Mouse (Mus musculus): ENCODE results near the gene Pld6.

Gene Pld6

DNA sequence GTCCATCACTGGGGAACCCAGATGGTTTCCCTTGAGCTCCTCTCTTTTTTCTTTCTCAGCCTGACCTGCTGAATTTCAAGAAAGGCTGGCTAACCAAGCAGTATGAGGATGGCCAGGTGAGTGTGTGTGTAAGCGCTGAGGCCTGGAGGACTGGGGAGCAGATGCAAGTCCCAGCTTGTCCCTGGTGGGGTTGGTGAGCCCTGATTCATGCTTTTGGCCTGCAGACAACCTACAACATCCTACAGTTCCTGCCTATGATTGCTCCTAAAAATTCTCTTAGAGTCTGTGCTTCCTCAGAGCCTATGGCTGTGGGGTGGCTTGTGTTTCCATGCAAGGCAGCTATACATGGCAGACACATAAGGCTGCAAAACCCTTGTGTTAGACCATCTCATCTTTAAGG, 43.7 kb downstream of the Pld6 start:
- no peak for DNase-seq

DNA sequence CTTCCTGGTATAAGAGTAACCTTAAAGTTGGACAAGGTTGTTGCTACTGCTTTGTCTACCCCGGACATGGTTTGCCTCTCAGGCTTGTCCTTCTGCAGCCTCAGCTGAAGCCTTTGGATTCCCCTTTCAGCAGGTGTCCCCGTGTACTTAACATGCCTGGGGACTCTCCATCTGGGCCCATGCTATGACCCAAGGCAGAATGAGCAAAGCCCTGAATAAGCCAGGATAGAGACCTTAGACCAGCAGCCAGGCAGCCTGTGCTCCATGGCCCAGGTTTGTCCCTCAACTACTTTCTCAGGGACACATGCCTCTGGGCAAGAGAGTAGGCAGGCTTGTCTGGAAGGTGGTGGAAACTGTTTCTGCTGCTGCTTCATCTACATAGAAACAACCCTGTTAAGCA, 44.1 kb downstream of the Pld6 start:
- DNase-seq, result peak; percentile 36 to 52

DNA sequence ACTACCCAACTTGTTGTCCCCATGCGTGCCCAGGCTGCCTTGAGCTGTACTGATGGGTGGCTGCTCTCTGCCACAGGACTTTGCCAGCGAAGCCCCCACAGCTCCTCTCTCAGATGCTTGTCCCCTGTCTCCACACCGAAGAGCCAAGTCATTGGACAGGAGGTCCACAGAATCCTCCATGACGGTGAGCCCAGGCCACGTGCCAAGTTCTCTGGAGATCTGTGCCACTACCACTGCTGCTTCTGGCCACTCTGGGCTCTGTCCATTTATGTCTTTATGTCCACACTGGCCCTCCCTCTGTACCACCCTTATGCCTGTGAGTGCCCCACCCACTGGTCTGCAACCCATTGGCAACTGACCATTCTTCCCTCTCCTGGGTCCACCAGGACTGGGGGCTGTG, 45.5 kb downstream of the Pld6 start:
- DNase-seq, result peak in 1 of 2 experiments; percentile 34

DNA sequence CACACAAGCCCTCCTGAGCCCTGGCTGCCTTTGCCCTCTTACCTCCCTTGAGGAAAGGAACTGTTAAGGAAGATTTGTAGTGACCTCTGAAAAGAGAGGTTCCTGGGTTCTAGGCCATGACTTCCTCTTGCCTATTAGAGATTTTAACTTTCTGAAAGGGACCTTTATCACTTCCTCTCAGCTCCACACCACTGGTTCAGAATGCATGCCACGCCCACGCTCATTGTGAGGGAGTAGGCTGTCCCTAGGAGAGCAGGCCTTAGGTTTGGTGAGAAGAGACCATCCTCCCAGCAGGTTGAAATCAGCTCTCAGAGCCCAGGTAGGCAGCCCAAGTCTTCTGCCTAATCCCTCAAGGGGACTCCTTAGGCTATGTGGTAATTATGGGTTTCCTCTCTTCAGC, 47.4 kb downstream of the Pld6 start:
- DNase-seq, result no peak

DNA sequence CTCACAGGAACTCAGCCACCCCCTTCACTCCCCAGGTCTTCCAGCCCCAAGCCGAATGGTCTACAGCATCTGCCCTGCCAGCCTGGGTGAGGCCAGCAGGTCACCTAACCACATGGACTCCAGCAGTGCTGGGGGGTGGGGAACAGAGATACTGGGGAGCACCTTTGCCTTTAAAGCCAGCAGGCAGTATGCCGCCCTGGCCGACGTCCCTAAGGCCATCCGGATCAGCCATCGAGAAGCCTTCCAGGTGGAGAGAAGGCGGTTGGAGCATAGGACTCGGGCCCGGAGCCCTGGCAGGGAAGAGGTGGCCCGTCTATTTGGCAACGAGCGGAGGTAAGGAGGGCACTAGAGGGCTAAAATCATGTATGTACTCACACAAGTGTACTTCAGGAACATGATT, 50.2 kb downstream of the Pld6 start:
- peak; percentile 46 to 53 for DNase-seq

DNA sequence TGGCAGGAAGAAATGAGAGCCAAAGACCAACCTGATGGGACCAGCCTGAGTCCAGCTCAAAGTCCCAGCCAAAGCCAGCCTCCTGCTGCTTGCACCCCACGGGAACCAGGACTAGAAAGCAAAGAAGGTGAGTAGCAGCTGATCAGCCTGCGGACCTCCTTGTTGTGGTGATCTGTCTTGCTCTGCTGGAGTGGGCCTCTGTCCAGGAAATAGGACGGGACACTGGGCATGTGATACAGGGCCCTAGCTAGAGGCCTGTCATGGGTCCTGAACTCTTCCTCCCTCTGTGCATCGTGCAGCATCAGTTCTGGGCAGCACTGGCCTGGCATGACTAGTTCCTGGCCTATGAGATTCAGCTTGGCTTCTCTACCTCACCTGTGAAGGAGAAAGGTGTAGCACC, 51.5 kb downstream of the Pld6 start:
- peak in 1 of 2 experiments; percentile 24 for DNase-seq

DNA sequence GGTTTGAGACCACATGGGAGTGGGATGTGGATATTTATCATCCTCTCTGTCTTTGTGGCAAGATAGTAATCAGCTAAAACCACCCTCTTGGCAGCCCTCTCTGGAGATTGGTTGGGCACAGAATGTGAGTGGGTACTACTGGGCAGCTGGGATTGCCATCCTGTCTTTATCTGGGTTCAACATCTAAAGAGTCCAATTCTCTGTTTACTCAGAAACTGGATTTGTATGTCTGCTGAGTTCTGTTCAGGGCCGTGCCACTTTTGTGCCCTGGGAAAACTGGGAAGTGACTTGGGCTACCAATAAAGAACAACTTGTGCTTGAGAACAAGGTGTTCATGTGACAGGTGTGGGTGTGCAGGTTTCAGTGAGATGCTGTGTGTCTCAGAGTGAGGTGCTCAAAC, 53.1 kb downstream of the Pld6 start:
- no peak for DNase-seq
